Mouse (Mus musculus) midbrain, postnatal 0 days (tissue): Measurements from ENCODE around the gene Prrc2b. TPM values are rescaled to one million over a fixed set of nuclear protein-coding genes. Genes with fewer than 3 reads are reported as not detected.

Source experiments
- ATAC-seq: fragments of 200-750 bp; cut with Nextera tagmentation; 2 replicates; pipeline ENCODE4 v1.8.0; 2017; ENCODE audit warnings: moderate number of reproducible peaks, mild to moderate bottlenecking, moderate TSS enrichment, moderate library complexity; ENCODE audit not compliant: low FRiP score
- DNase-seq: peaks from one replicate; pipeline ENCODE4 v3.0.0-alpha.2; 2015; ENCODE audit warnings: low spot score
- H3K27ac ChIP-seq: fragments of 300-500 bp; sonication (generic); 2 replicates; pipeline ENCODE4 v1.5.1; 2014; ENCODE audit warnings: low read depth, mild to moderate bottlenecking, low read length, mixed read lengths
- H3K27me3 ChIP-seq: fragments of 300-500 bp; sonication (generic); 2 replicates; pipeline ENCODE4 v1.6.1; 2014; ENCODE audit warnings: low read length, control low read depth, mixed read lengths; ENCODE audit not compliant: insufficient read depth
- H3K36me3 ChIP-seq: fragments of 300-500 bp; sonication (generic); 2 replicates; pipeline ENCODE4 v1.6.1; 2014; ENCODE audit warnings: low read length, control low read depth, mixed read lengths; ENCODE audit not compliant: insufficient read depth
- H3K4me1 ChIP-seq: fragments of 300-500 bp; sonication (generic); 2 replicates; pipeline ENCODE4 v1.6.1; 2014; ENCODE audit warnings: mild to moderate bottlenecking, control low read depth, antibody characterized with exemption, low read length, mixed read lengths; ENCODE audit not compliant: insufficient read depth
- H3K4me2 ChIP-seq: fragments of 300-500 bp; sonication (generic); 2 replicates; pipeline ENCODE4 v1.6.1; 2014; ENCODE audit warnings: low read depth, mild to moderate bottlenecking, low read length, mixed read lengths; ENCODE audit not compliant: poor library complexity, severe bottlenecking
- H3K4me3 ChIP-seq: fragments of 300-500 bp; sonication (generic); 2 replicates; pipeline ENCODE4 v1.5.1; 2014; ENCODE audit warnings: low read depth, mild to moderate bottlenecking, low read length, moderate library complexity
- H3K9ac ChIP-seq: fragments of 300-500 bp; sonication (generic); replicated peaks from 2 replicates; pipeline ENCODE4 v1.6.1; 2014; ENCODE audit warnings: mild to moderate bottlenecking, low read length, moderate library complexity, mixed read lengths; ENCODE audit not compliant: poor library complexity, severe bottlenecking
- H3K9me3 ChIP-seq: fragments of 300-500 bp; sonication (generic); 2 replicates; pipeline ENCODE4 v1.6.1; 2016; ENCODE audit warnings: low read length, control low read depth
- CTCF ChIP-seq: IDR thresholded peaks from 2 replicates; pipeline ENCODE4 v1.5.1; 2016; ENCODE audit warnings: antibody characterized with exemption, mild to moderate bottlenecking
- WGBS: fragments of 180-500 bp; shearing (Covaris S2); extraction: QIAGEN DNeasy Blood & Tissue Kit; methylation state at CpG from one replicate; pipeline ENCODE4 v1.1.7; 2014; 5-methylcytosine and 5-hydroxymethylcytosine counted together
- polyA plus RNA-seq: library from polyadenylated mRNA; unstranded; fragments of >200 nt; fragmentation: Nextera tagmentation; extraction: Ambion mirVana; gene quantifications from 2 replicates; pipeline ENCODE4 v1.2.1, GENCODE M21; 2015
- total RNA-seq: library from RNA; depleted of rRNA; stranded (reverse); fragments of >200 nt; gene quantifications from 2 replicates; pipeline ENCODE4 v1.2.3, GENCODE M21; 2014

Gene Prrc2b
- total and polyA plus RNA-seq, 2 experiments from 2014 or later = 65.9 to 164 TPM

- TF ChIP-seq CTCF = peak; percentile 67
- DNase-seq = no peak
These were observed 10.1 kb downstream of the Prrc2b start for GRCm38 (mm10) chr2:32160967-32161366.

GRCm38 (mm10) chr2:32162102-32162501 is 11.2 kb downstream of the Prrc2b start:
- DNase-seq (no peak), ATAC-seq (no peak)
- no peak overlapping the region for H3K27ac ChIP-seq
- H3K9ac ChIP-seq = no peak overlapping the region
- peaks cover 15% of the 10 kb centered on the region for H3K4me1 ChIP-seq
- no peaks in the 10 kb centered on the region for H3K36me3 ChIP-seq
- H3K4me2 ChIP-seq = no peak overlapping the region
- TF ChIP-seq CTCF = no peak
- H3K27me3 ChIP-seq = no peaks in the 10 kb centered on the region
- WGBS = 94% methylated on average over 8 of the region's 8 CpGs
- H3K9me3 ChIP-seq = no peaks in the 10 kb centered on the region
- no peak overlapping the region for H3K4me3 ChIP-seq

More at GRCm38 (mm10) chr2:32160967-32161366, 10.1 kb downstream of the Prrc2b start:
- no peak overlapping the region for H3K9ac ChIP-seq
- peaks cover 17% of the 10 kb centered on the region for H3K4me1 ChIP-seq
- H3K27me3 ChIP-seq = no peaks in the 10 kb centered on the region
- no peak overlapping the region for H3K4me3 ChIP-seq
- no peak for ATAC-seq
- 85% methylated on average over 5 of the region's 5 CpGs for WGBS
- no peaks in the 10 kb centered on the region for H3K9me3 ChIP-seq
- H3K4me2 ChIP-seq = no peak overlapping the region
- no peak overlapping the region for H3K27ac ChIP-seq
- H3K36me3 ChIP-seq = no peaks in the 10 kb centered on the region

- Histone ChIP-seq H3K9ac (no peak overlapping the region), H3K4me3 (no peak overlapping the region), H3K27ac (no peak overlapping the region), H3K4me2 (no peak overlapping the region), H3K36me3 (no peaks in the 10 kb centered on the region), H3K27me3 (no peaks in the 10 kb centered on the region), H3K4me1 (peaks cover 15% of the 10 kb centered on the region), H3K9me3 (no peaks in the 10 kb centered on the region)
- 75% methylated on average over 4 of the region's 4 CpGs for WGBS
- DNase-seq (no peak), ATAC-seq (no peak)
- TF ChIP-seq CTCF = no peak
These were observed 11.8 kb downstream of the Prrc2b start for GRCm38 (mm10) chr2:32162646-32163045.

- DNase-seq = no peak
- no peak overlapping the region for H3K4me3 ChIP-seq
- no peak for TF ChIP-seq CTCF
- peaks cover 16% of the 10 kb centered on the region for H3K4me1 ChIP-seq
- ATAC-seq = no peak
- no peaks in the 10 kb centered on the region for H3K9me3 ChIP-seq
- H3K4me2 ChIP-seq = no peak overlapping the region
- no peak overlapping the region for H3K27ac ChIP-seq
- H3K27me3 ChIP-seq = no peaks in the 10 kb centered on the region
- 90% methylated on average over 3 of the region's 3 CpGs for WGBS
- H3K36me3 ChIP-seq = no peaks in the 10 kb centered on the region
- no peak overlapping the region for H3K9ac ChIP-seq
These were observed 12.2 kb downstream of the Prrc2b start for GRCm38 (mm10) chr2:32163057-32163456.

GRCm38 (mm10) chr2:32164503-32164902 is 13.6 kb downstream of the Prrc2b start:
- H3K4me3 ChIP-seq = no peak overlapping the region
- no peak for ATAC-seq

GRCm38 (mm10) chr2:32165040-32165800 is 14.3 kb downstream of the Prrc2b start:
- DNase-seq (no peak), ATAC-seq (no peak)
- no peak overlapping the region for H3K9ac ChIP-seq
- no peaks in the 10 kb centered on the region for H3K9me3 ChIP-seq
- H3K4me3 ChIP-seq = no peak overlapping the region
- peak overlapping the region; percentile 1; the same call in 1 of the 2 replicates for H3K27ac ChIP-seq
- H3K27me3 ChIP-seq = no peaks in the 10 kb centered on the region
- H3K4me1 ChIP-seq = peaks cover 15% of the 10 kb centered on the region
- no peak overlapping the region for H3K4me2 ChIP-seq
- TF ChIP-seq CTCF = no peak
- no peaks in the 10 kb centered on the region for H3K36me3 ChIP-seq
- 84% methylated on average over 11 of the region's 11 CpGs for WGBS

More at GRCm38 (mm10) chr2:32164503-32164902, 13.6 kb downstream of the Prrc2b start:
- Histone ChIP-seq H3K9me3 (no peaks in the 10 kb centered on the region), H3K4me1 (peaks cover 16% of the 10 kb centered on the region), H3K27ac (peak overlapping the region; percentile 1; the same call in 1 of the 2 replicates), H3K36me3 (no peaks in the 10 kb centered on the region), H3K9ac (no peak overlapping the region), H3K4me2 (no peak overlapping the region), H3K27me3 (no peaks in the 10 kb centered on the region)
- 65% methylated on average over 12 of the region's 12 CpGs for WGBS
- no peak for DNase-seq
- TF ChIP-seq CTCF = no peak
